Mouse (Mus musculus) megakaryocyte, embryonic 14.5 days (primary cell): ENCODE measurements around the gene Card10.

Experiments used
- FLI1 ChIP-seq: IDR thresholded peaks from 2 replicates; pipeline ENCODE4 v1.6.1; 2012; ENCODE audit warnings: low read length, inconsistent platforms, mixed read lengths
- GATA1 ChIP-seq: IDR thresholded peaks from 3 replicates; pipeline ENCODE4 v1.6.1; 2012; ENCODE audit warnings: mixed read lengths, low read length, inconsistent platforms, borderline replicate concordance

DNA sequence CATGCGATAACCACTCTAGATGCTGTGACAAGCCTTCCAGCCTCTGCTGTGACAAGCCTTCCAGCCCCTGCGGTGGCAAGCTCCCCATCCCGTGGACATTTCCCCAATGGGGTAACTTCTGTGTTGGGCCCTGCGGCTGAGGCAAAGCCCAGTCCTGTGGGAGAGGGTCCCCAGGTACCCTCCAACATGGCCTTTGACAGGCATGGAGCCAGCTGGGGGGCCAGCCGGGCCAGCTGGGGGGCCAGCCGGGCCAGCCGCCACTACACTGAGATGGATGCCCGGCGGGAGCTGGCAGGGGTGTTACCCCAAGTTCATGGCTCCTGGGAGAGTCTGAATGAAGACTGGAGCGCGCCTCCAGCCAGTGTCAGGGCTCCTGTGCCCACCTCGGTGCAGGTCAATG, 46.6 kb upstream of the Card10 start:
- no peak for TF ChIP-seq FLI1
- no peak for TF ChIP-seq GATA1
